Mouse (Mus musculus): ENCODE measurements around the gene Hand2.

The Hand2 gene

GRCm38 (mm10) chr8:57324671-57325070 is 3.9 kb downstream of the Hand2 start:
- no peak for DNase-seq (ENCODE audit: low read depth)

GRCm38 (mm10) chr8:57325111-57325891 is 4.5 kb downstream of the Hand2 start:
- DNase-seq (ENCODE audit: low read depth) = no peak

- no peak for DNase-seq (ENCODE audit: low read depth)
Measured at GRCm38 (mm10) chr8:57326091-57327065, 5.6 kb downstream of the Hand2 start.

- no peak for DNase-seq (ENCODE audit: low read depth)
Measured at GRCm38 (mm10) chr8:57327281-57328160, 6.7 kb downstream of the Hand2 start.

GRCm38 (mm10) chr8:57328161-57328920 is 7.6 kb downstream of the Hand2 start:
- no peak for DNase-seq (ENCODE audit: low read depth)

- DNase-seq (ENCODE audit: low read depth) = no peak
Measured at GRCm38 (mm10) chr8:57328931-57329341, 8.2 kb downstream of the Hand2 start.

- no peak for DNase-seq (ENCODE audit: low read depth)
Measured at GRCm38 (mm10) chr8:57330106-57330505, 9.3 kb downstream of the Hand2 start.

GRCm38 (mm10) chr8:57331727-57332630 is 11.2 kb downstream of the Hand2 start:
- DNase-seq (ENCODE audit: low read depth) = no peak

- DNase-seq (ENCODE audit: low read depth) = no peak
Measured at GRCm38 (mm10) chr8:57332676-57333482, 12.1 kb downstream of the Hand2 start.

- DNase-seq (ENCODE audit: low read depth) = no peak
Measured at GRCm38 (mm10) chr8:57333483-57333770, 12.6 kb downstream of the Hand2 start.

GRCm38 (mm10) chr8:57333795-57334551 is 13.2 kb downstream of the Hand2 start:
- no peak for DNase-seq (ENCODE audit: low read depth)

GRCm38 (mm10) chr8:57334714-57335113 is 13.9 kb downstream of the Hand2 start:
- no peak for DNase-seq (ENCODE audit: low read depth)

GRCm38 (mm10) chr8:57337271-57338030 is 16.7 kb downstream of the Hand2 start:
- no peak for DNase-seq (ENCODE audit: low read depth)

- DNase-seq (ENCODE audit: low read depth) = no peak
Measured at GRCm38 (mm10) chr8:57339711-57340650, 19.2 kb downstream of the Hand2 start.

GRCm38 (mm10) chr8:57340840-57341540 is 20.2 kb downstream of the Hand2 start:
- DNase-seq (ENCODE audit: low read depth) = no peak

- DNase-seq (ENCODE audit: low read depth) = no peak
Measured at GRCm38 (mm10) chr8:57341541-57341840, 20.7 kb downstream of the Hand2 start.

All from c-Kit-positive CD71-negative TER-119-negative erythroid progenitor cells, embryonic 14.5 days (primary cell).